Mouse (Mus musculus): Measurements from ENCODE around the gene Prnp. TPM values are rescaled to one million over a fixed set of nuclear protein-coding genes. Genes with fewer than 3 reads are reported as not detected.
A peak's percentile ranks its signal among the peaks of the same experiment; 100 is the strongest.

Gene Prnp
- polyA plus RNA-seq, 1 experiment from 2014 or later = 20.2 TPM

- 60% methylated on average over 2 of the region's 2 CpGs for WGBS (ENCODE audit: insufficient replicate concordance)
- Histone ChIP-seq H3K4me3 (ENCODE audit: low read depth, low read length) (peak overlapping the region; percentile 69), H3K36me3 (replicated peaks; ENCODE audit: insufficient read depth, low read length) (peaks cover under 1% of the 10 kb centered on the region; the same call in 1 of the 2 replicates), H3K4me1 (ENCODE audit: insufficient read depth) (peaks cover 9% of the 10 kb centered on the region), H3K9me3 (ENCODE audit: low read length) (no peaks in the 10 kb centered on the region), H3K27ac (ENCODE audit: low read depth) (no peak overlapping the region), H3K27me3 (ENCODE audit: insufficient read depth, low read length) (no peaks in the 10 kb centered on the region), H3K9ac (replicated peaks) (0 out of 2 replicates have a peak overlapping the region, but pooled peaks have one; percentile 5), H3K4me2 (ENCODE audit: low read depth, low read length) (peak overlapping the region; percentile 80)
- DNase-seq = peak; percentile 8
- no peak for TF ChIP-seq CTCF (IDR thresholded peaks at IDR 0.05; ENCODE audit: low read depth)
- no peak for TF ChIP-seq EP300 (IDR thresholded peaks at IDR 0.05; ENCODE audit: low read depth)
- no peak for ATAC-seq
Measured at GRCm38 (mm10) chr2:131910847-131911246, 1.1 kb downstream of the Prnp start.

GRCm38 (mm10) chr2:131911341-131911740 lies 1.6 kb downstream of the Prnp start:
- ATAC-seq (no peak), DNase-seq (no peak)
- 66% methylated on average over 4 of the region's 4 CpGs for WGBS (ENCODE audit: insufficient replicate concordance)
- Histone ChIP-seq H3K4me1 (ENCODE audit: insufficient read depth) (peaks cover 8% of the 10 kb centered on the region; the same call in 1 of the 2 replicates), H3K36me3 (replicated peaks; ENCODE audit: insufficient read depth, low read length) (peaks cover 4% of the 10 kb centered on the region; the same call in 1 of the 2 replicates), H3K9me3 (ENCODE audit: low read length) (no peaks in the 10 kb centered on the region), H3K9ac (replicated peaks) (no peak overlapping the region; the same call in 1 of the 2 replicates), H3K27me3 (ENCODE audit: insufficient read depth, low read length) (no peaks in the 10 kb centered on the region), H3K4me2 (ENCODE audit: low read depth, low read length) (peak overlapping the region; percentile 80), H3K4me3 (ENCODE audit: low read depth, low read length) (peak overlapping the region; percentile 69), H3K27ac (ENCODE audit: low read depth) (no peak overlapping the region)
- TF ChIP-seq EP300 (IDR thresholded peaks at IDR 0.05; ENCODE audit: low read depth) (no peak), CTCF (IDR thresholded peaks at IDR 0.05; ENCODE audit: low read depth) (no peak)

GRCm38 (mm10) chr2:131912526-131913258 lies 3.0 kb downstream of the Prnp start:
- Histone ChIP-seq H3K4me3 (ENCODE audit: low read depth, low read length) (no peak overlapping the region), H3K4me2 (ENCODE audit: low read depth, low read length) (no peak overlapping the region), H3K27ac (ENCODE audit: low read depth) (no peak overlapping the region), H3K9me3 (ENCODE audit: low read length) (no peaks in the 10 kb centered on the region), H3K27me3 (ENCODE audit: insufficient read depth, low read length) (no peaks in the 10 kb centered on the region), H3K4me1 (ENCODE audit: insufficient read depth) (peaks cover 8% of the 10 kb centered on the region; the same call in 1 of the 2 replicates), H3K36me3 (replicated peaks; ENCODE audit: insufficient read depth, low read length) (peaks cover 4% of the 10 kb centered on the region; the same call in 1 of the 2 replicates), H3K9ac (replicated peaks) (no peak overlapping the region)
- no peak for ATAC-seq
- TF ChIP-seq EP300 (IDR thresholded peaks at IDR 0.05; ENCODE audit: low read depth) (no peak), CTCF (IDR thresholded peaks at IDR 0.05; ENCODE audit: low read depth) (no peak)
- 87% methylated on average over 8 of the region's 8 CpGs for WGBS (ENCODE audit: insufficient replicate concordance)
- no peak for DNase-seq

GRCm38 (mm10) chr2:131932275-131932902 lies 22.7 kb downstream of the Prnp start:
- Histone ChIP-seq H3K4me2 (ENCODE audit: low read depth, low read length) (no peak overlapping the region), H3K36me3 (replicated peaks; ENCODE audit: insufficient read depth, low read length) (0 out of 2 replicates have a peak, but pooled peaks cover 5% of the 10 kb centered on the region), H3K27ac (ENCODE audit: low read depth) (no peak overlapping the region), H3K4me3 (ENCODE audit: low read depth, low read length) (no peak overlapping the region), H3K9me3 (ENCODE audit: low read length) (no peaks in the 10 kb centered on the region), H3K4me1 (ENCODE audit: insufficient read depth) (peaks cover 3% of the 10 kb centered on the region; the same call in 1 of the 2 replicates), H3K27me3 (ENCODE audit: insufficient read depth, low read length) (no peaks in the 10 kb centered on the region), H3K9ac (replicated peaks) (no peak overlapping the region)
- no peak for ATAC-seq
- WGBS (ENCODE audit: insufficient replicate concordance) = 60% methylated on average over 7 of the region's 7 CpGs
- DNase-seq = no peak
- no peak for TF ChIP-seq EP300 (IDR thresholded peaks at IDR 0.05; ENCODE audit: low read depth)
- TF ChIP-seq CTCF (IDR thresholded peaks at IDR 0.05; ENCODE audit: low read depth) = no peak

- TF ChIP-seq EP300 (IDR thresholded peaks at IDR 0.05; ENCODE audit: low read depth) (no peak), CTCF (IDR thresholded peaks at IDR 0.05; ENCODE audit: low read depth) (no peak)
- Histone ChIP-seq H3K4me2 (ENCODE audit: low read depth, low read length) (no peak overlapping the region), H3K4me1 (ENCODE audit: insufficient read depth) (peaks cover 3% of the 10 kb centered on the region; the same call in 1 of the 2 replicates), H3K4me3 (ENCODE audit: low read depth, low read length) (no peak overlapping the region), H3K27ac (ENCODE audit: low read depth) (no peak overlapping the region), H3K9me3 (ENCODE audit: low read length) (no peaks in the 10 kb centered on the region), H3K36me3 (replicated peaks; ENCODE audit: insufficient read depth, low read length) (0 out of 2 replicates have a peak, but pooled peaks cover 5% of the 10 kb centered on the region), H3K9ac (replicated peaks) (no peak overlapping the region), H3K27me3 (ENCODE audit: insufficient read depth, low read length) (no peaks in the 10 kb centered on the region)
- 52% methylated on average over 6 of the region's 6 CpGs for WGBS (ENCODE audit: insufficient replicate concordance)
- no peak for DNase-seq
- ATAC-seq = no peak
Measured at GRCm38 (mm10) chr2:131933013-131933412, 23.3 kb downstream of the Prnp start.

GRCm38 (mm10) chr2:131933598-131933997 lies 23.9 kb downstream of the Prnp start:
- DNase-seq (no peak), ATAC-seq (no peak)
- Histone ChIP-seq H3K9me3 (ENCODE audit: low read length) (no peaks in the 10 kb centered on the region), H3K27ac (ENCODE audit: low read depth) (no peak overlapping the region), H3K4me3 (ENCODE audit: low read depth, low read length) (no peak overlapping the region), H3K36me3 (replicated peaks; ENCODE audit: insufficient read depth, low read length) (0 out of 2 replicates have a peak, but pooled peaks cover 5% of the 10 kb centered on the region), H3K4me2 (ENCODE audit: low read depth, low read length) (no peak overlapping the region), H3K9ac (replicated peaks) (no peak overlapping the region), H3K4me1 (ENCODE audit: insufficient read depth) (peaks cover 3% of the 10 kb centered on the region; the same call in 1 of the 2 replicates), H3K27me3 (ENCODE audit: insufficient read depth, low read length) (no peaks in the 10 kb centered on the region)
- WGBS (ENCODE audit: insufficient replicate concordance) = 49% methylated on average over 3 of the region's 3 CpGs
- no peak for TF ChIP-seq EP300 (IDR thresholded peaks at IDR 0.05; ENCODE audit: low read depth)
- TF ChIP-seq CTCF (IDR thresholded peaks at IDR 0.05; ENCODE audit: low read depth) = no peak
